Mouse (Mus musculus): ENCODE data around the gene Sgpp1.

The Sgpp1 gene

GRCm38 (mm10) chr12:75735246-75736200 is at the start of gene Sgpp1:
Gene Sgpp1, minus strand, starts transcription at chr12:75735729.
- peak; percentile 82 to 85 for DNase-seq

GRCm38 (mm10) chr12:75784271-75784751 is 48.8 kb upstream of the Sgpp1 start:
- no peak for DNase-seq

- DNase-seq = no peak
Measured at GRCm38 (mm10) chr12:75781995-75782394, 46.5 kb upstream of the Sgpp1 start.

GRCm38 (mm10) chr12:75781445-75781844 is 45.9 kb upstream of the Sgpp1 start:
- no peak for DNase-seq

GRCm38 (mm10) chr12:75772424-75773034 is 37.0 kb upstream of the Sgpp1 start:
- peak; percentile 32 to 49 for DNase-seq

- no peak for DNase-seq
Measured at GRCm38 (mm10) chr12:75771410-75771809, 35.9 kb upstream of the Sgpp1 start.

GRCm38 (mm10) chr12:75766885-75767317 is 31.4 kb upstream of the Sgpp1 start:
- DNase-seq = no peak

GRCm38 (mm10) chr12:75766395-75766794 is 30.9 kb upstream of the Sgpp1 start:
- DNase-seq = no peak

- no peak for DNase-seq
Measured at GRCm38 (mm10) chr12:75765751-75766150, 30.2 kb upstream of the Sgpp1 start.

GRCm38 (mm10) chr12:75756387-75756786 is 20.9 kb upstream of the Sgpp1 start:
- no peak for DNase-seq

- no peak for DNase-seq
Measured at GRCm38 (mm10) chr12:75753730-75754129, 18.2 kb upstream of the Sgpp1 start.

GRCm38 (mm10) chr12:75752077-75752476 is 16.5 kb upstream of the Sgpp1 start:
- DNase-seq = no peak

GRCm38 (mm10) chr12:75748574-75748973 is 13.0 kb upstream of the Sgpp1 start:
- DNase-seq = no peak

- no peak for DNase-seq
Measured at GRCm38 (mm10) chr12:75745697-75746290, 10.3 kb upstream of the Sgpp1 start.

GRCm38 (mm10) chr12:75742101-75742500 is 6.6 kb upstream of the Sgpp1 start:
- no peak for DNase-seq

GRCm38 (mm10) chr12:75741273-75741672 is 5.7 kb upstream of the Sgpp1 start:
- DNase-seq = no peak

GRCm38 (mm10) chr12:75740451-75740850 is 4.9 kb upstream of the Sgpp1 start:
- no peak for DNase-seq

GRCm38 (mm10) chr12:75739611-75740010 is 4.1 kb upstream of the Sgpp1 start:
- no peak for DNase-seq

- DNase-seq = no peak
Measured at GRCm38 (mm10) chr12:75736296-75736695, 767 bp upstream of the Sgpp1 start.

GRCm38 (mm10) chr12:75734891-75735245 is 661 bp downstream of the Sgpp1 start:
- DNase-seq = peak in 1 of 2 experiments; percentile 47

- no peak for DNase-seq
Measured at GRCm38 (mm10) chr12:75734167-75734566, 1.4 kb downstream of the Sgpp1 start.

- no peak for DNase-seq
Measured at GRCm38 (mm10) chr12:75733331-75734070, 2.0 kb downstream of the Sgpp1 start.
